Mouse (Mus musculus) induced T-regulatory cell, adult 2 months (primary cell): ENCODE results near the gene Irf8.
A peak's percentile ranks its signal among the peaks of the same experiment; 100 is the strongest.

ENCODE experiments used
- DNase-seq: peaks from one replicate; pipeline ENCODE4 v3.0.0-alpha.2; 2012; ENCODE audit warnings: low read depth

The Irf8 gene

GRCm38 (mm10) chr8:120751226-120752081, 15.3 kb downstream of the Irf8 start:
- DNase-seq = no peak

GRCm38 (mm10) chr8:120752082-120752452, 15.9 kb downstream of the Irf8 start:
- DNase-seq = peak; percentile 60

GRCm38 (mm10) chr8:120753476-120753875, 17.3 kb downstream of the Irf8 start:
- no peak for DNase-seq

- DNase-seq = no peak
Measured at GRCm38 (mm10) chr8:120755306-120756297, 19.4 kb downstream of the Irf8 start.

GRCm38 (mm10) chr8:120758005-120758404, 21.8 kb downstream of the Irf8 start:
- no peak for DNase-seq

- no peak for DNase-seq
Measured at GRCm38 (mm10) chr8:120759847-120760246, 23.7 kb downstream of the Irf8 start.

- DNase-seq = no peak
Measured at GRCm38 (mm10) chr8:120760341-120761215, 24.4 kb downstream of the Irf8 start.

GRCm38 (mm10) chr8:120763267-120763666, 27.1 kb downstream of the Irf8 start:
- DNase-seq = no peak

- no peak for DNase-seq
Measured at GRCm38 (mm10) chr8:120764638-120765037, 28.5 kb downstream of the Irf8 start.

GRCm38 (mm10) chr8:120766622-120767021, 30.5 kb downstream of the Irf8 start:
- DNase-seq = no peak

GRCm38 (mm10) chr8:120768454-120769218, 32.5 kb downstream of the Irf8 start:
- no peak for DNase-seq

- DNase-seq = no peak
Measured at GRCm38 (mm10) chr8:120777184-120777583, 41.0 kb downstream of the Irf8 start.

- DNase-seq = no peak
Measured at GRCm38 (mm10) chr8:120777732-120778131, 41.6 kb downstream of the Irf8 start.

- no peak for DNase-seq
Measured at GRCm38 (mm10) chr8:120779106-120779505, 42.9 kb downstream of the Irf8 start.

GRCm38 (mm10) chr8:120783781-120784180, 47.6 kb downstream of the Irf8 start:
- no peak for DNase-seq

GRCm38 (mm10) chr8:120786753-120787152, 50.6 kb downstream of the Irf8 start:
- DNase-seq = no peak

- no peak for DNase-seq
Measured at GRCm38 (mm10) chr8:120787631-120788030, 51.5 kb downstream of the Irf8 start.

- DNase-seq = no peak
Measured at GRCm38 (mm10) chr8:120792710-120793109, 56.6 kb downstream of the Irf8 start.

- DNase-seq = peak; percentile 87
Measured at GRCm38 (mm10) chr8:120795944-120796635, 59.9 kb downstream of the Irf8 start.

- peak; percentile 34 for DNase-seq
Measured at GRCm38 (mm10) chr8:120797019-120797727, 61.0 kb downstream of the Irf8 start.
